Mouse (Mus musculus) lung, postnatal 0 days (tissue): ENCODE results near the gene Bahcc1.

Experiments
- CTCF ChIP-seq: IDR thresholded peaks from 2 replicates; pipeline ENCODE4 v1.5.1; 2016; ENCODE audit warnings: antibody characterized with exemption, mild to moderate bottlenecking
- EP300 ChIP-seq: IDR thresholded peaks from 2 replicates; pipeline ENCODE4 v1.6.1; 2016; ENCODE audit warnings: antibody characterized with exemption, mild to moderate bottlenecking, control low read depth

GRCm38 (mm10) chr11:120303119-120303518 lies 70.4 kb downstream of the Bahcc1 start:
- TF ChIP-seq CTCF (no peak), EP300 (no peak)
